Mouse (Mus musculus) limb, embryonic 14.5 days (tissue): ENCODE measurements at regions not wholly inside any gene's neighbourhood (a gene's known extent, or its start where the extent isn't known, plus 50 kb on each side); places are given as distances from the start of the nearest gene placed in this dataset.

Source experiments
- ATAC-seq: fragments of 200-750 bp; cut with Nextera tagmentation; 2 replicates; pipeline ENCODE4 v1.8.0; 2017; ENCODE audit warnings: low read depth, moderate number of reproducible peaks, moderate TSS enrichment; ENCODE audit not compliant: low FRiP score
- DNase-seq: peaks from one replicate; pipeline ENCODE4 v3.0.0-alpha.2; 2015; ENCODE audit warnings: low spot score
- H3K27ac ChIP-seq: fragments of 300-500 bp; sonication (generic); replicated peaks from 2 replicates; pipeline ENCODE4 v1.5.1; 2014; ENCODE audit warnings: low read depth, mild to moderate bottlenecking, low read length, moderate library complexity, mixed read lengths
- H3K27me3 ChIP-seq: fragments of 300-500 bp; sonication (generic); 2 replicates; pipeline ENCODE4 v1.6.1; 2014; ENCODE audit warnings: low read length, mixed read lengths; ENCODE audit not compliant: control insufficient read depth, insufficient read depth
- H3K36me3 ChIP-seq: fragments of 300-500 bp; sonication (generic); 2 replicates; pipeline ENCODE4 v1.6.1; 2014; ENCODE audit warnings: mild to moderate bottlenecking, low read length, moderate library complexity, mixed read lengths; ENCODE audit not compliant: control insufficient read depth, insufficient read depth
- H3K4me1 ChIP-seq: fragments of 300-500 bp; sonication (generic); 2 replicates; pipeline ENCODE4 v1.6.1; 2014; ENCODE audit warnings: antibody characterized with exemption, low read length, mixed read lengths; ENCODE audit not compliant: control insufficient read depth, insufficient read depth
- H3K4me2 ChIP-seq: fragments of 300-500 bp; sonication (generic); replicated peaks from 2 replicates; pipeline ENCODE4 v1.6.1; 2014; ENCODE audit warnings: low read depth, mild to moderate bottlenecking, low read length, moderate library complexity; ENCODE audit not compliant: severe bottlenecking
- H3K4me3 ChIP-seq: fragments of 300-500 bp; sonication (generic); replicated peaks from 2 replicates; pipeline ENCODE4 v1.5.1; 2014; ENCODE audit warnings: low read length
- H3K9ac ChIP-seq: fragments of 300-500 bp; sonication (generic); 2 replicates; pipeline ENCODE4 v1.6.1; 2014; ENCODE audit warnings: mild to moderate bottlenecking, low read depth, low read length, moderate library complexity; ENCODE audit not compliant: severe bottlenecking
- H3K9me3 ChIP-seq: fragments of 300-500 bp; sonication (generic); 2 replicates; pipeline ENCODE4 v1.6.1; 2016; ENCODE audit warnings: low read length; ENCODE audit not compliant: control insufficient read depth
- POLR2A ChIP-seq: fragments of 200-500 bp; IDR thresholded peaks from 2 replicates; pipeline ENCODE4 v1.8.0; 2012; ENCODE audit warnings: inconsistent platforms, mild to moderate bottlenecking, moderate library complexity, borderline replicate concordance; ENCODE audit not compliant: insufficient read depth, insufficient read length; ENCODE audit errors: extremely low read depth
- WGBS: fragments of 180-500 bp; shearing (Covaris S2); extraction: QIAGEN DNeasy Blood & Tissue Kit; methylation state at CpG from one replicate; pipeline ENCODE4 v1.1.7; 2014; 5-methylcytosine and 5-hydroxymethylcytosine counted together

DNA sequence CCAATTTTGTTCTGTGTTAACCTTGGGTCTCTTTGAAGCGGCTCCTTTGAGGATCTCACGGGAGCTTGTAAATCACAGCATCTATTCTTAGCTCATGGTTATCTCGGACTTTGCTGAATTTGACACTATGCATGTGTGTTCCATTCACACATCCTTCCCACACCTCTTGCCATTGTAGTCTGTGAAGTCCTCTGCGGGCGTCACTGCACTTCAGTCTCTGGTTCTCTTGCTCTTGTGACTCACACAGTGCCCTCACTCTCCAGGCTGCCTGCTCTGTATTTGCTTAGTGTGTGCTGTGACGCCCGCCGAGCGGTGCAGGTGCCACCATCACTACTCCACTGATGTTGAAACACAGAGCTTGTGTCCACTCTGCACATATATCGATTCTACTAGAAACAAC, 1271.2 kb downstream of the Synb start:
- H3K4me3 ChIP-seq: no peak overlapping the region
- no peak for DNase-seq
- no peaks in the 10 kb centered on the region for H3K9me3 ChIP-seq
- H3K9ac ChIP-seq: no peak overlapping the region
- no peaks in the 10 kb centered on the region for H3K4me1 ChIP-seq
- no peak for TF ChIP-seq POLR2A
- H3K27me3 ChIP-seq: no peaks in the 10 kb centered on the region
- no peaks in the 10 kb centered on the region for H3K36me3 ChIP-seq
- H3K27ac ChIP-seq: no peak overlapping the region
- no peak overlapping the region for H3K4me2 ChIP-seq
- WGBS: 77% methylated on average over 10 of the region's 10 CpGs
- no peak for ATAC-seq

DNA sequence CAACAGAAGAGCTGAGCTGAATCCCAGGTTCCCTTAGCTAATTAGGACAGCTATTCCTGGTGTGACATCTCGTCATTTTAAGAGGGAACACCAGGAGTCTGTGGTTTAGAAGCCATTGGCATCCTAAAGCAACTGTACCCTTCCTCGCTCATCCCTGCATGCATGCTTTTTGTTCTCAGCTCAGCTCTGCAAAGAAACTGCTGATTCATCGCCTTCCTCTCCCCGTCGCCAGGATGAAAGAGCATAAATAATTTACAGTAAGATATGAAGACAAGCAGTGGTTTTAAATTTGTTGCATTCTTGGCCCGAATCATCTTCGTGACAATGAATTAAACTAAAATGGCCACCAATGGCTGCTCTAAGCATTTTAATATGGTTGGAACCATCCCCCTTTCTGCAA, 1272.9 kb downstream of the Synb start:
- Histone ChIP-seq H3K9me3 (no peaks in the 10 kb centered on the region), H3K27ac (no peak overlapping the region), H3K36me3 (no peaks in the 10 kb centered on the region), H3K4me3 (no peak overlapping the region), H3K4me2 (no peak overlapping the region), H3K4me1 (no peaks in the 10 kb centered on the region), H3K27me3 (no peaks in the 10 kb centered on the region), H3K9ac (no peak overlapping the region)
- no peak for TF ChIP-seq POLR2A
- WGBS: 78% methylated on average over 7 of the region's 7 CpGs
- DNase-seq (no peak), ATAC-seq (no peak)

DNA sequence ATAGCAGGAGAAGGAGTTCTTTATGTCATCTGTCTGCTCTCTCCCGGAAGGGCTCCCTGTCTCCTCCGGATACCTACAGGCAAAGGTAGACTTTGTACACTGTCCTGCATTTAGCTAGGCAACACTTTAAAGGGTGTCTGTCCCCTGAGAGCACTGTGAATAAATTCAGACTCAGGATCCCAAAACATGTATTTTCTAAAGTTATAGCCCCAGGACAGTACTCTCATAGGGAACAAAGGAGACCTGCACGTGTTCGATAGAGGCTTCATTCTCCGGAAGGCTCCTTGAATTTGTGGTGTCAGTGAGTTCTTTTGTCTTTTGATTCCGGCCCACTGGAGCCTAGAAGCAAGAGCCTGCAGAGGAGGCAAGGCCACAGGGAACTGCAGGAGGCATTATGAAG, 1273.3 kb downstream of the Synb start:
- no peak overlapping the region for H3K9ac ChIP-seq
- H3K9me3 ChIP-seq: no peaks in the 10 kb centered on the region
- WGBS: 86% methylated on average over 6 of the region's 6 CpGs
- DNase-seq (no peak), ATAC-seq (no peak)
- no peak for TF ChIP-seq POLR2A
- no peaks in the 10 kb centered on the region for H3K36me3 ChIP-seq
- no peak overlapping the region for H3K4me2 ChIP-seq
- H3K27me3 ChIP-seq: no peaks in the 10 kb centered on the region
- no peak overlapping the region for H3K27ac ChIP-seq
- H3K4me3 ChIP-seq: no peak overlapping the region
- H3K4me1 ChIP-seq: no peaks in the 10 kb centered on the region

DNA sequence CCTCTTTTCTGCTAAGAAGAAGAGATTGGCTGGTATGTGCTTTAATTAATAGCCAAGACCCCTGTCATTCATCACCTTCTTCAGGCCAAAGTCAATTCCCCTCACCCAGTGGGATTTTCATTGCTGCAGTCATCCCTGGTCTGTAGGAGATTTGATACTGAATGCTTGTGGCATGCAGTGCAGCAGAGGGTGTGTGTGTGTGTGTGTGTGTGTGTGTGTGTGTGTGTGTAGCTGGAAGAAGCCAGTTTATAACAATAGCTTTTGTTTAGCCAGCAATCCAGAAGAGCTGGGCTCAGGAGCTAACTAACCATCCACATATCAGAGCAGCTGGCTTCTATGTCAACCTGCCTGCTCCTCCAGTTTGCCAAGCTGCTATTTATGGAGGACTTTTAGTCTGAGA, 1275.4 kb downstream of the Synb start:
- Histone ChIP-seq H3K27ac (no peak overlapping the region), H3K36me3 (no peaks in the 10 kb centered on the region), H3K27me3 (no peaks in the 10 kb centered on the region), H3K9me3 (no peaks in the 10 kb centered on the region), H3K4me2 (no peak overlapping the region), H3K4me3 (no peak overlapping the region), H3K9ac (no peak overlapping the region), H3K4me1 (no peaks in the 10 kb centered on the region)
- TF ChIP-seq POLR2A: no peak
- no peak for DNase-seq
- no peak for ATAC-seq

DNA sequence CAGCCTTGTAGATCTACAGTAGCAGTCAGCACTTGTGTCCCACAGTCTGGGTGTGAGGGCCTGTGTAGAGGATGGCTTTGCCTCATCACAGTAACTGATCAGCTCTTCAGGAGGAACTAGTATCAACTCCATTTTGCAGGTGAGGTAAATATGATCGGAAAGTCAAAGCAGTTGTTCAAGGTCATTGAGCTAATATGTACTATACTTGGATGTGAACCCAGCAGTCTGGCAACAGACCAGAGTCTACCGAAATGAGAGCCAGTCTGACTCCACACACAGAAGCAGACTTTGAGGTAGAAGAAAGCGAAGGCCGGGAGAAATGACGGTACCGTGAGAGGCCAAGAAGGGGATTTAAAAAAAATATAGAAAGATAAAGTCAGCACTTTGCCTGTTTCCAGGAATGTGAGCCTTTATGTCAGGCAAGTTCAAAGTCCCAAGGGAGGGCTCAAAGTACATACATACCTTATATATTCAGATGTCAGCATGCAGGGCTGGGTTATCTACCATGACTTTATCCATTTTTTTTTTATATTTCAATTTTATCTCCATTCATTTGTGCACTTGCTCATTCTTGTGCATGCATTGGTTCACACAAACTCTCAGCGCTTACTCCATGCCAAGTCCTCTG, 1297.2 kb downstream of the Synb start:
- TF ChIP-seq POLR2A: no peak
- Histone ChIP-seq H3K27ac (no peak overlapping the region), H3K4me1 (no peaks in the 10 kb centered on the region), H3K4me3 (no peak overlapping the region), H3K4me2 (no peak overlapping the region), H3K9ac (no peak overlapping the region), H3K27me3 (no peaks in the 10 kb centered on the region), H3K36me3 (no peaks in the 10 kb centered on the region), H3K9me3 (no peaks in the 10 kb centered on the region)
- ATAC-seq (no peak), DNase-seq (no peak)
- 80% methylated on average over 7 of the region's 7 CpGs for whole genome bisulfite sequencing

DNA sequence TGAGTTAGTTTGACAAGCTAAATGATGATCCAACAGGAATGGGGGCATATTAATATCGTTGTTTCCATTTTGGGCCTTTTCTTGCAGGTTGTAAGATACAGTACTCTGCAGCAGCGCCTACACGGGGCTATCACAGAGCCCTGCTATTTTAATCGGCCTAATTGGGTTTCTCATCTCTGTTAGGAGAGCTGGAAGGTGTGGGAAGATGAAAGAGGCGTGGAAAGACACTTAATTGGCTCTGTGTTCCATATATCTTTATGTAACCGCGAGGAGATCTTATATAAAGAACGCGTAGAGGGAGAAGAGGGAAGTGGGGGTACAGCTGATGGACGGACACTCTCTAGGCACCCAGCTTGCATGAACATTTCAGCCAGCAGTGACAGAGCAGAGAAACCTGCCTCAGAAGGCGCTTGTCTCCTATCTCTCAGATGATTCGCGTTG, 1300.5 kb downstream of the Synb start:
- no peak overlapping the region for H3K4me2 ChIP-seq
- H3K27me3 ChIP-seq: no peaks in the 10 kb centered on the region
- TF ChIP-seq POLR2A: no peak
- WGBS: 60% methylated on average over 13 of the region's 13 CpGs
- ATAC-seq (no peak), DNase-seq (no peak)
- no peak overlapping the region for H3K9ac ChIP-seq
- no peaks in the 10 kb centered on the region for H3K4me1 ChIP-seq
- no peaks in the 10 kb centered on the region for H3K9me3 ChIP-seq
- H3K27ac ChIP-seq: no peak overlapping the region
- no peaks in the 10 kb centered on the region for H3K36me3 ChIP-seq
- H3K4me3 ChIP-seq: no peak overlapping the region
